Mouse (Mus musculus): Measurements from ENCODE around the gene Coro7.

- no peak for TF ChIP-seq CTCF (IDR thresholded peaks at IDR 0.05)
- no peak for TF ChIP-seq EP300 (IDR thresholded peaks at IDR 0.05)
Observed at GRCm38 (mm10) chr16:4649692-4650091, 29.9 kb downstream of the Coro7 start.
